Mouse (Mus musculus): ENCODE measurements around the gene Dusp10. TPM values are rescaled to one million over a fixed set of nuclear protein-coding genes. Genes with fewer than 3 reads are reported as not detected.

The Dusp10 gene
- polyA plus RNA-seq (2015; fragmentation: Nextera tagmentation; extraction: Ambion mirVana): 12.1 and 13.2 TPM in 2 replicates

DNA sequence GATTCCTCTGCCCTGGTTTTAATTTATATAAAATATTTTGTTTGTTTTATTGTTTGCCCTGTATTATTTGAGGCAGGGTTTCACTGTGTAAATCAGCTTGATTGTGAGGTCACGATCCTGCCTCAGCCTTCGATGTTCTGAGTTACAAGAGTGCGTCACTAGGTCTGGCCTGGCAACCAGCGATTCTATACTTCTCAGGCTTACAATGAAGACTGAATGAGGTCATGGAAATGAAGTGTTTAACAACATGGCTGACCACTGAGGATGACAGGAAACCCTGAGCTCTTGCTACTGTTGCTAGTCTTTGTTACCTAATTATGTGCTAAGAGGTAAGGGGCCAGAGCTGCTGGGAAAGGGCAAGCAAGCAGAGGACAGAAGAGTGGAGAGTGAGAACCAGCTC is at the start of gene Dusp10:
Gene Dusp10 (plus strand): TSS at position 197 of the 400 bp plus-strand sequence.
- H3K4me1 ChIP-seq: no peaks in the 10 kb centered on the region
- no peaks in the 10 kb centered on the region for H3K36me3 ChIP-seq
- no peak within 1 kb of the TSS for H3K4me2 ChIP-seq
- H3K9ac ChIP-seq: no peak within 1 kb of the TSS
- no peaks in the 10 kb centered on the region for H3K27me3 ChIP-seq (replicated peaks)
- H3K9me3 ChIP-seq: no peaks in the 10 kb centered on the region
- 87% methylated on average over 4 of the region's 4 CpGs for WGBS
- no peak within 1 kb of the TSS for H3K27ac ChIP-seq (replicated peaks)
- no peak within 1 kb of the TSS for H3K4me3 ChIP-seq
- ATAC-seq (ENCODE audit: extremely low read depth, insufficient number of reproducible peaks, low FRiP score, low TSS enrichment): no peak

DNA sequence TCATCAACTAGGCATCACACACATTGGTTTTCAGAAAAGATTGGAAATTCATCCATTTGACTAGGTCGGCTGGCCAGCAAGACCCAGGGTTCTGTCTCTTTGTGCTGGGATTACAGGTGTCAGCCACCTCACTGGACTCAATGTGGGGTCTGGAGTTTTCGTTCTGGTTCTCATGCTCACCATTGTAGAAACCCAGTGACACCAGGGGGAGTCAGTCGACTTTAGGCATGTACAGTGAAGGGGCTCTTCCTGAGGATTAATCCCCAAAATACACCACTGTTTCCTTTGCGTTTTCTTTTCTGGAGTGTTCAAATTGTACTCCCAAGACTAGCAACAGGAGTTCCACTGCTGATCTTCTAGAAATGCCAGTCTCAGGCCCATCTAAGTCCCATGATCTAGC is 47.8 kb upstream of the Dusp10 start:
- Histone ChIP-seq H3K9me3 (no peaks in the 10 kb centered on the region), H3K4me2 (no peak overlapping the region), H3K36me3 (no peaks in the 10 kb centered on the region), H3K4me3 (no peak overlapping the region), H3K9ac (no peak overlapping the region), H3K4me1 (no peaks in the 10 kb centered on the region), H3K27ac (replicated peaks) (no peak overlapping the region), H3K27me3 (replicated peaks) (no peaks in the 10 kb centered on the region; the same call in 1 of the 2 replicates)
- no peak for ATAC-seq (ENCODE audit: extremely low read depth, insufficient number of reproducible peaks, low FRiP score, low TSS enrichment)
- 74% methylated on average over 4 of the region's 4 CpGs for WGBS

DNA sequence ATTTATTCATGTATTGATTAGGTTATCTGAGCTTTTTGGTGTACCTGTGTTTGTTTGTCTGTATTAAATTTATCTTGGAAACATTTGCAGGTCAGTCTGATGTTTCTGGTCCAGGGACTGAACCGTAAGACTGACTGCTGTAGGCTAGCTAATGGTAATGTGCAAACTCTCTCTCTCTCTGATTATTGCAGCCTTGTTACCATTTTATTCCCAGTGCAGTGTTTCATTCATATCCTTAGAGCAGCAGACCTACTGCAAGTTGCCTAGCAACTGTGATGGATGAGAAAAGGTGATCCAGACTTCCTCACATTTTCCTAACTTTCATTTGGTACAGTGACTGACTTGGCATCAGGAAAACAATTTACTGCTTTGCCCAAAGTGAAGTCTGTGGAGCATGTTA is 43.8 kb upstream of the Dusp10 start:
- 77% methylated on average over 1 of the region's 1 CpGs for WGBS
- H3K27me3 ChIP-seq (replicated peaks): no peaks in the 10 kb centered on the region
- no peaks in the 10 kb centered on the region for H3K9me3 ChIP-seq
- no peak overlapping the region for H3K9ac ChIP-seq
- ATAC-seq (ENCODE audit: extremely low read depth, insufficient number of reproducible peaks, low FRiP score, low TSS enrichment): no peak
- H3K4me3 ChIP-seq: no peak overlapping the region
- H3K4me1 ChIP-seq: no peaks in the 10 kb centered on the region
- H3K4me2 ChIP-seq: no peak overlapping the region
- H3K27ac ChIP-seq (replicated peaks): no peak overlapping the region
- no peaks in the 10 kb centered on the region for H3K36me3 ChIP-seq

DNA sequence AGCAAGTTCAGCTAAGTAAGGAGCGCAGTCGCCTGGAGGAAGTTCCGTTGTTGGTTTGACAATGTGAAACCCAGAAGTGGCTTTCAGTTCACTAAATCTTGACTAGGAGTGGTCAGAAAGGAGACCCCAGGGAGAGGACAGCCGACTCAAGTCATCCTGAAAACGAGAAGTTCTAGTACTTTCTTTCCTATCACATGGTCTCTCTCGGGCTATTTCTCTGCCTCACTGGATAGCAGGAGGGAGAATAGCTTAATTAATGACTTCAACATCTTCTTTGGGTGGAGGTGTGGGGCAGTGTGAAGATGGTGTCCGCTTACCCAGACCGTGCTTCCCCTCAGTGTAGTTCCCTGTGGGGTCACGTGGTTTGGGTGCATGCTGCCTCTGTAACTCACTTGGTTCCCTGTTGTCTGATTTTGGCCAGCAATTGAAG is 33.3 kb upstream of the Dusp10 start:
- 82% methylated on average over 9 of the region's 9 CpGs for WGBS
- Histone ChIP-seq H3K27me3 (replicated peaks) (no peaks in the 10 kb centered on the region), H3K9me3 (0 out of 2 replicates have a peak, but pooled peaks cover 4% of the 10 kb centered on the region), H3K4me3 (no peak overlapping the region), H3K9ac (no peak overlapping the region), H3K4me2 (no peak overlapping the region), H3K27ac (replicated peaks) (no peak overlapping the region), H3K4me1 (peaks cover 4% of the 10 kb centered on the region; the same call in 1 of the 2 replicates), H3K36me3 (no peaks in the 10 kb centered on the region)
- no peak for ATAC-seq (ENCODE audit: extremely low read depth, insufficient number of reproducible peaks, low FRiP score, low TSS enrichment)

DNA sequence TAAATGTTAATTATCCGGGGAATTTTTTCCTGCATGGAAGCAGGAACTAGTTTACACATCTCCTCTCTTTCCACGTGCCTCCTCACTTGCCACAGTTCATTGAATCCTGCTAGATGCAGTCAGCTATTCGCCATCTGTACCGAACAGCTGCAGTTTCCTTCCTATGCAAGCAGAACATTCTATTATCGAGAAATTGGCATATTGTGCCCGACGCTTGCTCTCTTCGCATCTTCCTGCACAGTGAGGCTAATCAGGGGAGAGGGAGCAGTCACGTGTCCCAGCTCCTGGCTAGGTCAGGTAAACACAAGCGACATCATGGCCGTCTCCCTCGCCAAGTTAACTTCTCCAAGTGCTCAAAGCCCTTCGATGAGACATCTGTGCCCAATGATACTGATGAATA is 31.0 kb upstream of the Dusp10 start:
- Histone ChIP-seq H3K4me2 (no peak overlapping the region), H3K9ac (no peak overlapping the region), H3K4me3 (no peak overlapping the region), H3K27me3 (replicated peaks) (no peaks in the 10 kb centered on the region), H3K4me1 (peaks cover 4% of the 10 kb centered on the region; the same call in 1 of the 2 replicates), H3K36me3 (no peaks in the 10 kb centered on the region), H3K27ac (replicated peaks) (no peak overlapping the region), H3K9me3 (0 out of 2 replicates have a peak, but pooled peaks cover 4% of the 10 kb centered on the region)
- WGBS: 67% methylated on average over 13 of the region's 13 CpGs
- no peak for ATAC-seq (ENCODE audit: extremely low read depth, insufficient number of reproducible peaks, low FRiP score, low TSS enrichment)

DNA sequence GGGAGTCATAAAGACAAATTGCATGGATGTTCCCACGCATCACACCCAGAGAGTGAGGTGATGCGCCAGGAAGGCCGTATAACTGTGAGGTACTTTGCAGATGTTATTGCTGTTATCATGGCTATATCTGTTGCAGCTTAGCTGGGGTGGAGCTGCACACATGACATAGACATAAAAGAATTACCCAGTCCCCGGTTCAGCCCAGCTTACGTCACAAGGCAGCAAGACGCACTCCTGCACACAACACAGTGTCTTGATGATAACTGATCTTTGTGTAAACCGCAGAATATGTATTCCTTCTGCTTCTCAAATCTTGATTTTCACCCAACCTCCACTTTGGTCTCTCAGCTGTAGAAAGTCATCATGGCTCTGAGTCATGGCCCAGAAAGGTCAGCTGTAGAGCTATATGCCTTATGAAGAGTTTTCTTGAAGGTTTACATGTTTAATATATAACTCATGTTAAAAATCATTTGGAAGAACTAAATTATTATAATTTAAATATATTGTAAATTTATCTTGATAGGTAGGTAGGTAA is 25.3 kb upstream of the Dusp10 start:
- no peak overlapping the region for H3K9ac ChIP-seq
- H3K9me3 ChIP-seq: no peaks in the 10 kb centered on the region
- H3K36me3 ChIP-seq: no peaks in the 10 kb centered on the region
- no peak for ATAC-seq (ENCODE audit: extremely low read depth, insufficient number of reproducible peaks, low FRiP score, low TSS enrichment)
- no peaks in the 10 kb centered on the region for H3K27me3 ChIP-seq (replicated peaks)
- WGBS: 89% methylated on average over 7 of the region's 7 CpGs
- no peak overlapping the region for H3K4me2 ChIP-seq
- H3K4me3 ChIP-seq: no peak overlapping the region
- no peak overlapping the region for H3K27ac ChIP-seq (replicated peaks)
- peaks cover 4% of the 10 kb centered on the region; the same call in 1 of the 2 replicates for H3K4me1 ChIP-seq

DNA sequence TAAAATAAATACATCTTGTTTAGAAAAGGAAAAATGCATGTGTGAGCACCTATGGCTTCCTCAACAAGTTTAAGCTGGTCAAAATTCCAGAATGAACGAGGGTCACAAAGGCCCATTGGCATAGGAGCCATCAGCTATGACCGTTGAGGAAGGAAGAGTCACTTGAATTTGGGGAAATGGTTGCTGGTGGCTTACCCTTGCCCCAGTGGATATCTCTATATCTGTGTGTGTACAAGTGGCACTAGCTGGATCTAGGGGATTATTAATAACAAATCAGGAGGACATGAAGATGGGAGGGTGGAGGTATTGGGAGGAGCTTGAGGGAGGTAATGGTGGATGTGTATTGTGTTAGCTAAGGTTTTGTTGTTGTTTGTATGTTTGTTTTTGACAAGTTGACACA is 21.2 kb upstream of the Dusp10 start:
- H3K4me3 ChIP-seq: no peak overlapping the region
- H3K9me3 ChIP-seq: no peaks in the 10 kb centered on the region
- no peaks in the 10 kb centered on the region for H3K27me3 ChIP-seq (replicated peaks)
- WGBS: 81% methylated on average over 2 of the region's 2 CpGs
- ATAC-seq (ENCODE audit: extremely low read depth, insufficient number of reproducible peaks, low FRiP score, low TSS enrichment): no peak
- no peak overlapping the region for H3K4me2 ChIP-seq
- H3K4me1 ChIP-seq: no peaks in the 10 kb centered on the region
- H3K9ac ChIP-seq: no peak overlapping the region
- no peak overlapping the region for H3K27ac ChIP-seq (replicated peaks)
- H3K36me3 ChIP-seq: no peaks in the 10 kb centered on the region

DNA sequence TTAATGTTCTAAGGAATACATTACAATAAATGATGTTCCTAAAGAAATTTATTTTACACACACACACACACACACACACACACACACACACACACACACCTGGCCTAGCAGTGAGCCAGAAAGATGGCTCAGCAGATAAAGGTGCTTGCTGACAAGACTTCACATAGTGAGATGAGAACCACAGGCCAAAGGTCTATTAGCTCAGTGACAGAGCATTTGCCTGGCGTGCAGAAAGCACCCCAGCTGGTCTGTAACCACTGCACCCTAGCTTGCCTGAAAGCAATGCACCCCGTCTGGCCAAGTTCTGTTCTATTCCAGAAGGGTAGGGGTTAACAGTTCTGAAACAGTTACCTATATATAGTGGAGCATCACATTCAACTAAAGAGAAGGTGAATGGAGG is 15.9 kb upstream of the Dusp10 start:
- Histone ChIP-seq H3K36me3 (no peaks in the 10 kb centered on the region), H3K4me3 (no peak overlapping the region), H3K4me1 (no peaks in the 10 kb centered on the region), H3K27me3 (replicated peaks) (no peaks in the 10 kb centered on the region), H3K4me2 (no peak overlapping the region), H3K27ac (replicated peaks) (no peak overlapping the region), H3K9me3 (no peaks in the 10 kb centered on the region), H3K9ac (no peak overlapping the region)
- ATAC-seq (ENCODE audit: extremely low read depth, insufficient number of reproducible peaks, low FRiP score, low TSS enrichment): no peak
- WGBS: 65% methylated on average over 2 of the region's 2 CpGs

DNA sequence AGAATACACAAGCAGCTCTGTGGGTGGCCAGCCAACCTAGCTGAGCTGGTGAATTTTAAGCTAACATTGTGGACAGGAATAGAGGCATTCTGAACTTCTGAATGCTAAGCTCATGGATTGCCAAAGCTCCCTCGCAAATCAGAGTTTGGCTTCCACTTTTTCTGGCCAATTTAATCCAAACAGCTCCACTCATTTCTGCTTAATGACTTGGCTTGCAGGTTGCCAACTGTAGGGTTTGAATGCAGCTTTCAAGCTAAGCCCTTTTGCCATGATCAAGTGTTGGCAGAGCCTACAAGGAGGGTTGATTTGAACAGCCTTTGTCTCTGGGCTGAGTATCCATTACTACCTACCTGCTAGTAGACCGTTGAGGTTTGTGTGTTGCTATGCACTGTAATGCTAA is 10.6 kb upstream of the Dusp10 start:
- 80% methylated on average over 2 of the region's 2 CpGs for WGBS
- Histone ChIP-seq H3K4me2 (no peak overlapping the region), H3K4me1 (no peaks in the 10 kb centered on the region), H3K27ac (replicated peaks) (no peak overlapping the region), H3K4me3 (no peak overlapping the region), H3K9ac (no peak overlapping the region), H3K9me3 (no peaks in the 10 kb centered on the region), H3K27me3 (replicated peaks) (no peaks in the 10 kb centered on the region), H3K36me3 (no peaks in the 10 kb centered on the region)
- no peak for ATAC-seq (ENCODE audit: extremely low read depth, insufficient number of reproducible peaks, low FRiP score, low TSS enrichment)

DNA sequence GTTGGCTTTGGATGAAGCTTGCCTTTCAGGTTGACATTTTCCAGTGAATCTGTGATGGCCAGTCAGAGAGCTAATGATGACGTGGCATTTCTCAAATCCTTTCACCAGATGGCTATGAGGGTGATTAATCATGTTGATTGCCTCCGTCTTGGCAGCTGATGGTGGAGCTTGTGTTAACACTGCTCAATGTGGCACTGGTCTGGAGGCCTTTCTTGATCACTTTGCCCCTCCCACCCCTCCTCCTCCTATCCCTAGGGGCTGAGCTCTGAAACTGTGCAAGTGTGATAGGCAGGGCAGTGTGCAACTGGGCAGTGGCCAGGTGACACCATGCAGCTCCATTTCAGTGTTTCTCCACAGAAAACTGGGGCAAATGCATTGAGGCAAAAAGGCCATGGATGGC is 8.8 kb upstream of the Dusp10 start:
- no peak overlapping the region for H3K27ac ChIP-seq (replicated peaks)
- H3K9ac ChIP-seq: no peak overlapping the region
- no peaks in the 10 kb centered on the region for H3K9me3 ChIP-seq
- 49% methylated on average over 2 of the region's 2 CpGs for WGBS
- ATAC-seq (ENCODE audit: extremely low read depth, insufficient number of reproducible peaks, low FRiP score, low TSS enrichment): no peak
- H3K4me2 ChIP-seq: no peak overlapping the region
- no peaks in the 10 kb centered on the region for H3K4me1 ChIP-seq
- H3K27me3 ChIP-seq (replicated peaks): no peaks in the 10 kb centered on the region
- H3K4me3 ChIP-seq: no peak overlapping the region
- H3K36me3 ChIP-seq: no peaks in the 10 kb centered on the region

DNA sequence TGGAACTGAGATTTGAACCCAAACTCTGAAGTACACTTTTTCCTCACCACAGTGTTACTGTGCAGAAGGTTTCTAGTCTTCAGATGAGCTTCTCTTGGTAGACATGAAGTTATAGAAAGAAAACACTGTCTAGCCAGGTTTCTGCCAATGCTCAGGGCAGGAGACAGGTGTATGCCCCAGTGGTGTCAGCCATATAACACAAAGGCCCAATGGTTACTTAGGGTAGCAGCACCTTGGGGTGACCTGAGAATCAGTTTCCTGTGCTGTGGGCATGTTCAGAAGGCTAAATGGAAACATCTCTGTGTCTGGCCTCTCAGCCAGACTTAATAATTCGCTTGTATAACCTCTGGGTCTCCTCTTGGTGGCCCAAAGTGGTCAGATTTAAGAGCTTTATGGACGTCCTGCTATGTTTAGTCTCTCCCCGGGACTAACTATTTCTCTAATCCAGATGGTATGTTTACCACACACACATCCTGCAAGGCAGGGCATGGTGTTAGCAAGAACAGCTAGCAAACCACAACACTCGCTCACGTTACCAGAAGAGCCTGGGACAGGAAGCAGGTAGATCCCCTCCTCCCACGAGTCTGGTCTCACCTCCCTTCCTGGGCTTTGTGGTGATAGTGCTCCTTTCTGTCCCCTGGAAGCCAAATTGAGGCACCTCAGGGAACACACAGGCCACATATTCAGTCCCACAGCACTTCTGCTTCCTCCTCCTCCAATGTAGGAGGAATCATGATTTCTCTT is 7.6 kb upstream of the Dusp10 start:
- no peaks in the 10 kb centered on the region for H3K27me3 ChIP-seq (replicated peaks)
- no peaks in the 10 kb centered on the region for H3K36me3 ChIP-seq
- H3K27ac ChIP-seq (replicated peaks): no peak overlapping the region
- H3K4me3 ChIP-seq: no peak overlapping the region
- no peaks in the 10 kb centered on the region for H3K4me1 ChIP-seq
- 67% methylated on average over 6 of the region's 6 CpGs for WGBS
- H3K9me3 ChIP-seq: no peaks in the 10 kb centered on the region
- ATAC-seq (ENCODE audit: extremely low read depth, insufficient number of reproducible peaks, low FRiP score, low TSS enrichment): no peak
- no peak overlapping the region for H3K4me2 ChIP-seq
- H3K9ac ChIP-seq: no peak overlapping the region

DNA sequence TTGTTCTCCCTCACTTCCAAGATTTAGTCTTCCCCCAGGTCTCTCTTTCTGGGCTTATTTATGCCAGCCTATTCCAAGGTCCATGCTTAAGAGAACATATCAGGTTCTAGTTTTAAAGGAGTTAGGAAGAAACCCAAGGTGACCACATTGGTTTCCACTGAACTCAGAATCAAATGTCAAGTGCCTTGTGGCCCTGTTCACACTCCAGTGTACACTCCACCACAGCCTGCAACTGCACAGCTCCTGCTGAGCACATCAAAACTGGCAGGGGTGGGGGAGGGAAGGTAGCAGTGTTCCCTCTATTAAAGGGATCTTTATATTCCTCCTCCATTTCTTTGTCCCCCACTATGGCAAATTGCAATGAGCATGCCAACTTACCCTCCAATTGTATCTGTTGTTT is 7.0 kb upstream of the Dusp10 start:
- Histone ChIP-seq H3K9ac (no peak overlapping the region), H3K4me2 (no peak overlapping the region), H3K4me3 (no peak overlapping the region), H3K4me1 (no peaks in the 10 kb centered on the region), H3K27me3 (replicated peaks) (no peaks in the 10 kb centered on the region), H3K27ac (replicated peaks) (no peak overlapping the region), H3K9me3 (no peaks in the 10 kb centered on the region), H3K36me3 (no peaks in the 10 kb centered on the region)
- ATAC-seq (ENCODE audit: extremely low read depth, insufficient number of reproducible peaks, low FRiP score, low TSS enrichment): no peak

Measured in heart, embryonic 13.5 days (tissue).